Mouse (Mus musculus): ENCODE results near the gene Tspan6.

Tspan6 gene

GRCm38 (mm10) chrX:133898014-133898542 is at the start of gene Tspan6:
Gene Tspan6 (minus strand): TSS chrX:133898429.
- H3K36me3 ChIP-seq (ENCODE audit: control insufficient read depth, insufficient read depth, low read length, poor library complexity, severe bottlenecking): no peaks in the 10 kb centered on the region
- no peaks in the 10 kb centered on the region for H3K27me3 ChIP-seq (ENCODE audit: control insufficient read depth, insufficient read depth, low read length, poor library complexity, severe bottlenecking)
- DNase-seq (ENCODE audit: low read depth, low spot score): peak; percentile 71

GRCm38 (mm10) chrX:133947427-133947826 is 49.2 kb upstream of the Tspan6 start:
- Histone ChIP-seq H3K36me3 (ENCODE audit: control insufficient read depth, insufficient read depth, low read length, poor library complexity, severe bottlenecking) (no peaks in the 10 kb centered on the region), H3K27me3 (ENCODE audit: control insufficient read depth, insufficient read depth, low read length, poor library complexity, severe bottlenecking) (no peaks in the 10 kb centered on the region)
- peak; percentile 70 for DNase-seq (ENCODE audit: low read depth, low spot score)

GRCm38 (mm10) chrX:133939561-133939960 is 41.3 kb upstream of the Tspan6 start:
- DNase-seq (ENCODE audit: low read depth, low spot score): no peak
- no peaks in the 10 kb centered on the region for H3K27me3 ChIP-seq (ENCODE audit: control insufficient read depth, insufficient read depth, low read length, poor library complexity, severe bottlenecking)
- no peaks in the 10 kb centered on the region for H3K36me3 ChIP-seq (ENCODE audit: control insufficient read depth, insufficient read depth, low read length, poor library complexity, severe bottlenecking)

GRCm38 (mm10) chrX:133936605-133937225 is 38.5 kb upstream of the Tspan6 start:
- DNase-seq (ENCODE audit: low read depth, low spot score): no peak
- no peaks in the 10 kb centered on the region for H3K27me3 ChIP-seq (ENCODE audit: control insufficient read depth, insufficient read depth, low read length, poor library complexity, severe bottlenecking)
- H3K36me3 ChIP-seq (ENCODE audit: control insufficient read depth, insufficient read depth, low read length, poor library complexity, severe bottlenecking): no peaks in the 10 kb centered on the region

- DNase-seq (ENCODE audit: low read depth, low spot score): peak; percentile 61
- no peaks in the 10 kb centered on the region for H3K36me3 ChIP-seq (ENCODE audit: control insufficient read depth, insufficient read depth, low read length, poor library complexity, severe bottlenecking)
- H3K27me3 ChIP-seq (ENCODE audit: control insufficient read depth, insufficient read depth, low read length, poor library complexity, severe bottlenecking): no peaks in the 10 kb centered on the region
These were observed 33.2 kb upstream of the Tspan6 start for GRCm38 (mm10) chrX:133931302-133932013.

GRCm38 (mm10) chrX:133926760-133927159 is 28.5 kb upstream of the Tspan6 start:
- no peaks in the 10 kb centered on the region for H3K36me3 ChIP-seq (ENCODE audit: control insufficient read depth, insufficient read depth, low read length, poor library complexity, severe bottlenecking)
- DNase-seq (ENCODE audit: low read depth, low spot score): no peak
- H3K27me3 ChIP-seq (ENCODE audit: control insufficient read depth, insufficient read depth, low read length, poor library complexity, severe bottlenecking): no peaks in the 10 kb centered on the region

- Histone ChIP-seq H3K36me3 (ENCODE audit: control insufficient read depth, insufficient read depth, low read length, poor library complexity, severe bottlenecking) (no peaks in the 10 kb centered on the region), H3K27me3 (ENCODE audit: control insufficient read depth, insufficient read depth, low read length, poor library complexity, severe bottlenecking) (no peaks in the 10 kb centered on the region)
- DNase-seq (ENCODE audit: low read depth, low spot score): no peak
These were observed 23.0 kb upstream of the Tspan6 start for GRCm38 (mm10) chrX:133921187-133921586.

- Histone ChIP-seq H3K27me3 (ENCODE audit: control insufficient read depth, insufficient read depth, low read length, poor library complexity, severe bottlenecking) (no peaks in the 10 kb centered on the region), H3K36me3 (ENCODE audit: control insufficient read depth, insufficient read depth, low read length, poor library complexity, severe bottlenecking) (no peaks in the 10 kb centered on the region)
- no peak for DNase-seq (ENCODE audit: low read depth, low spot score)
These were observed 16.0 kb upstream of the Tspan6 start for GRCm38 (mm10) chrX:133914219-133914618.

- Histone ChIP-seq H3K27me3 (ENCODE audit: control insufficient read depth, insufficient read depth, low read length, poor library complexity, severe bottlenecking) (no peaks in the 10 kb centered on the region), H3K36me3 (ENCODE audit: control insufficient read depth, insufficient read depth, low read length, poor library complexity, severe bottlenecking) (no peaks in the 10 kb centered on the region)
- no peak for DNase-seq (ENCODE audit: low read depth, low spot score)
These were observed 14.8 kb upstream of the Tspan6 start for GRCm38 (mm10) chrX:133913006-133913405.

GRCm38 (mm10) chrX:133911397-133912103 is 13.3 kb upstream of the Tspan6 start:
- no peak for DNase-seq (ENCODE audit: low read depth, low spot score)
- Histone ChIP-seq H3K36me3 (ENCODE audit: control insufficient read depth, insufficient read depth, low read length, poor library complexity, severe bottlenecking) (no peaks in the 10 kb centered on the region), H3K27me3 (ENCODE audit: control insufficient read depth, insufficient read depth, low read length, poor library complexity, severe bottlenecking) (no peaks in the 10 kb centered on the region)

GRCm38 (mm10) chrX:133908261-133908660 is 10.0 kb upstream of the Tspan6 start, which contains the start of gene Srpx2:
Gene Srpx2 (plus strand): TSS chrX:133908426.
- no peak for DNase-seq (ENCODE audit: low read depth, low spot score)
- Histone ChIP-seq H3K27me3 (ENCODE audit: control insufficient read depth, insufficient read depth, low read length, poor library complexity, severe bottlenecking) (no peaks in the 10 kb centered on the region), H3K36me3 (ENCODE audit: control insufficient read depth, insufficient read depth, low read length, poor library complexity, severe bottlenecking) (no peaks in the 10 kb centered on the region)

GRCm38 (mm10) chrX:133888111-133888510 is 10.1 kb downstream of the Tspan6 start:
- H3K36me3 ChIP-seq (ENCODE audit: control insufficient read depth, insufficient read depth, low read length, poor library complexity, severe bottlenecking): no peaks in the 10 kb centered on the region
- no peaks in the 10 kb centered on the region for H3K27me3 ChIP-seq (ENCODE audit: control insufficient read depth, insufficient read depth, low read length, poor library complexity, severe bottlenecking)
- no peak for DNase-seq (ENCODE audit: low read depth, low spot score)

- no peaks in the 10 kb centered on the region for H3K27me3 ChIP-seq (ENCODE audit: control insufficient read depth, insufficient read depth, low read length, poor library complexity, severe bottlenecking)
- H3K36me3 ChIP-seq (ENCODE audit: control insufficient read depth, insufficient read depth, low read length, poor library complexity, severe bottlenecking): no peaks in the 10 kb centered on the region
- DNase-seq (ENCODE audit: low read depth, low spot score): no peak
These were observed 10.9 kb downstream of the Tspan6 start for GRCm38 (mm10) chrX:133887308-133887707.

GRCm38 (mm10) chrX:133869743-133870142 is 28.5 kb downstream of the Tspan6 start:
- H3K36me3 ChIP-seq (ENCODE audit: control insufficient read depth, insufficient read depth, low read length, poor library complexity, severe bottlenecking): no peaks in the 10 kb centered on the region

GRCm38 (mm10) chrX:133853637-133854036 is 44.6 kb downstream of the Tspan6 start:
- no peak for DNase-seq (ENCODE audit: low read depth, low spot score)
- Histone ChIP-seq H3K27me3 (ENCODE audit: control insufficient read depth, insufficient read depth, low read length, poor library complexity, severe bottlenecking) (no peaks in the 10 kb centered on the region), H3K36me3 (ENCODE audit: control insufficient read depth, insufficient read depth, low read length, poor library complexity, severe bottlenecking) (no peaks in the 10 kb centered on the region)

More at GRCm38 (mm10) chrX:133869743-133870142, 28.5 kb downstream of the Tspan6 start:
- DNase-seq (ENCODE audit: low read depth, low spot score): peak; percentile 5
- no peaks in the 10 kb centered on the region for H3K27me3 ChIP-seq (ENCODE audit: control insufficient read depth, insufficient read depth, low read length, poor library complexity, severe bottlenecking)
